Comparison of ENCODE assay signal across 9 mouse cellular contexts in the genomic region with DNA sequence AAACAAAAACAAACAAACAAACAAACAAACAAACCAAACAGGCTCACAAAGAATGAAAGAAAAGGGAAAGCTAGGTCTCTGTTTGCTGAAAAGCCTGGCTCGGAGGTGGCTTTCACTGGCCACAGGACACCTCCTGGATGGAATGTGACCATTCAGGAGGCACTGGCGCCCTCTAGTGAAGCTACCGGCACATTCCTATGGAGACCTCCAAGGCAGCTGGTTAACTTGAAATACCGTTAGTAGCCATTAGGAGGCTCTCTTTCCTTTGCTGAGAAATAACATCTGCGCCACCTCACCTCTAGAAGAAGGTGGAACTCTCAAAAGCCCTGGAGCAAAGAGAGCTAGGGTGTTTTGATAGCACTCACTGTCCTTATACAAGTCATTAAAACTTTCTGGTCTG.
DNase-seq lines count a peak whose midpoint lies in the region; ATAC-seq and TF ChIP-seq lines count a peak whose summit lies in the region.
"Had no signal": no experiment of that assay in that cellular context is flagged by ENCODE, and none has a peak within 500 bp of the region (broad histone marks: within the 10 kb centered on the region; RNA-seq: fewer than 3 reads in every experiment).

No protein-coding gene starts in this region.

- H3K4me2 ChIP-seq in kidney, postnatal 0 days (ENCODE audit: low read length) = no peak overlapping the region
- H3K4me2 ChIP-seq: liver, embryonic 15.5 days had no signal

- no peak overlapping the region for H3K4me3 ChIP-seq in thymus, adult 2 months (ENCODE audit: control insufficient read depth, insufficient read depth, low read length)
- no peak overlapping the region for H3K4me3 ChIP-seq in kidney, postnatal 0 days (replicated peaks; ENCODE audit: low read depth, low read length)
- H3K4me3 ChIP-seq: liver, embryonic 15.5 days had no signal

- no peaks in the 10 kb centered on the region for H3K27me3 ChIP-seq in thymus, adult 2 months (ENCODE audit: control insufficient read depth, insufficient read depth, low read length)
- no peaks in the 10 kb centered on the region for H3K27me3 ChIP-seq in kidney, postnatal 0 days (ENCODE audit: insufficient read depth, low read length)
- H3K27me3 ChIP-seq: liver, embryonic 15.5 days had no signal

- no peaks in the 10 kb centered on the region for H3K36me3 ChIP-seq in thymus, adult 2 months (ENCODE audit: control insufficient read depth, insufficient read depth, low read length)
- no peaks in the 10 kb centered on the region for H3K36me3 ChIP-seq in kidney, postnatal 0 days (ENCODE audit: insufficient read depth, low read length)
- H3K36me3 ChIP-seq: liver, embryonic 15.5 days had no signal

- H3K9me3 ChIP-seq in kidney, postnatal 0 days (replicated peaks; ENCODE audit: low read length) = no peaks in the 10 kb centered on the region
- H3K9me3 ChIP-seq: liver, embryonic 15.5 days had no signal

- intact Hi-C loops in heart, postnatal 25 days (cut with DNase I) = loop anchor here (10.0 kb wide), 1 partner anchor 449 kb away; no protein-coding TSS in a partner anchor

- ATAC-seq in kidney, postnatal 0 days (replicated peaks; ENCODE audit: low FRiP score, low read depth) = no peak
- ATAC-seq in megakaryocyte, adult 5-6 weeks (ENCODE audit: poor library complexity, severe bottlenecking) = no peak

- H3K9ac ChIP-seq in kidney, postnatal 0 days (ENCODE audit: low read depth, low read length) = no peak overlapping the region
- H3K9ac ChIP-seq: liver, embryonic 15.5 days had no signal

- H3K27ac ChIP-seq in thymus, adult 2 months (ENCODE audit: control insufficient read depth, insufficient read depth, low read length) = no peak overlapping the region
- H3K27ac ChIP-seq in kidney, postnatal 0 days = no peak overlapping the region
- H3K27ac ChIP-seq: liver, embryonic 15.5 days had no signal

- TF ChIP-seq CTCF in thymus, adult 2 months (IDR thresholded peaks at IDR 0.05; ENCODE audit: borderline replicate concordance, control insufficient read depth, extremely low read depth, insufficient read depth, low read length, poor library complexity) = no peak
- TF ChIP-seq CTCF in kidney, postnatal 0 days (IDR thresholded peaks at IDR 0.05; ENCODE audit: low read depth) = peak; percentile 74

- DNase-seq in heart, adult 8-10 months (ENCODE audit: low spot score) = peak; percentile 36
- no peak for DNase-seq in heart, postnatal 25 days (ENCODE audit: low spot score)
- peak; percentile 13 for DNase-seq in thymus, postnatal 0 days (ENCODE audit: low spot score)
- no peak for DNase-seq in thymus, adult 2 months
- DNase-seq in c-Kit-positive CD71-positive TER-119-positive erythroid progenitor cells, embryonic 14.5 days (ENCODE audit: low spot score) = peak; percentile 20
- peak; percentile 77 for DNase-seq in kidney, postnatal 0 days (ENCODE audit: low spot score)
- peak; percentile 76 for DNase-seq in retina, postnatal 1 day

- no peak for TF ChIP-seq POLR2A in thymus, adult 2 months (IDR thresholded peaks at IDR 0.05; ENCODE audit: control insufficient read depth, extremely low read depth, insufficient read depth, low read length, poor library complexity)

- WGBS in thymus, adult 2 months = 50% methylated on average over 5 of the region's 5 CpGs
- 44% methylated on average over 5 of the region's 5 CpGs for WGBS in kidney, postnatal 0 days

- H3K4me1 ChIP-seq in thymus, adult 2 months (replicated peaks; ENCODE audit: control insufficient read depth, insufficient read depth, low read length) = no peaks in the 10 kb centered on the region
- no peaks in the 10 kb centered on the region for H3K4me1 ChIP-seq in kidney, postnatal 0 days (replicated peaks; ENCODE audit: insufficient read depth, low read length)
- H3K4me1 ChIP-seq: liver, embryonic 15.5 days had no signal

Comparison
In these comparisons a context has a peak if more than half of its experiments do, and no peak if none do; other contexts are left out.
1. DNase-seq: peak in heart, adult 8-10 months (single experiment), thymus, postnatal 0 days (single experiment), c-Kit-positive CD71-positive TER-119-positive erythroid progenitor cells, embryonic 14.5 days (single experiment), kidney, postnatal 0 days (single experiment) and retina, postnatal 1 day (single experiment); none in heart, postnatal 25 days (single experiment) and thymus, adult 2 months (single experiment).